Mouse (Mus musculus): Measurements from ENCODE around the gene Btbd1. TPM values are rescaled to one million over a fixed set of nuclear protein-coding genes. Genes with fewer than 3 reads are reported as not detected.

Gene Btbd1
- polyA plus RNA-seq, 1 experiment, result 340 TPM

GRCm38 (mm10) chr7:81834847-81835246 is 5.6 kb upstream of the Btbd1 start:
- H3K4me1 ChIP-seq (ENCODE audit: control insufficient read depth, insufficient read depth, low read length), result peaks cover 7% of the 10 kb centered on the region
- no peak overlapping the region for H3K27ac ChIP-seq (ENCODE audit: insufficient read depth, low read depth, low read length)
- no peak overlapping the region for H3K4me3 ChIP-seq (ENCODE audit: insufficient read depth, low read depth, low read length)
- TF ChIP-seq CTCF (IDR thresholded peaks at IDR 0.05; ENCODE audit: insufficient read depth, low read depth, low read length), result no peak
- TF ChIP-seq POLR2A (IDR thresholded peaks at IDR 0.05; ENCODE audit: insufficient read depth, low read depth, low read length), result no peak

- under 1% methylated on average over 88 of the region's 91 CpGs for WGBS
- H3K4me3 ChIP-seq (ENCODE audit: insufficient read depth, low read depth, low read length), result peak overlapping the region; percentile 92
- peaks cover 12% of the 10 kb centered on the region; the same call in 1 of the 2 replicates for H3K4me1 ChIP-seq (ENCODE audit: control insufficient read depth, insufficient read depth, low read length)
- H3K27ac ChIP-seq (ENCODE audit: insufficient read depth, low read depth, low read length), result peak overlapping the region; percentile 95
- no peak for TF ChIP-seq CTCF (IDR thresholded peaks at IDR 0.05; ENCODE audit: insufficient read depth, low read depth, low read length)
- no peak for TF ChIP-seq POLR2A (IDR thresholded peaks at IDR 0.05; ENCODE audit: insufficient read depth, low read depth, low read length)
Observed at GRCm38 (mm10) chr7:81828681-81829378, 401 bp downstream of the Btbd1 start.

GRCm38 (mm10) chr7:81827806-81828667 is 1.2 kb downstream of the Btbd1 start:
- peak overlapping the region; percentile 95 for H3K27ac ChIP-seq (ENCODE audit: insufficient read depth, low read depth, low read length)
- WGBS, result 3% methylated on average over 17 of the region's 17 CpGs

GRCm38 (mm10) chr7:81825381-81825780 is 3.9 kb downstream of the Btbd1 start:
- Histone ChIP-seq H3K4me3 (ENCODE audit: insufficient read depth, low read depth, low read length) (peak overlapping the region; percentile 35), H3K4me1 (ENCODE audit: control insufficient read depth, insufficient read depth, low read length) (peaks cover 12% of the 10 kb centered on the region; the same call in 1 of the 2 replicates), H3K27ac (ENCODE audit: insufficient read depth, low read depth, low read length) (peak overlapping the region; percentile 36)
- no peak for TF ChIP-seq POLR2A (IDR thresholded peaks at IDR 0.05; ENCODE audit: insufficient read depth, low read depth, low read length)
- no peak for TF ChIP-seq CTCF (IDR thresholded peaks at IDR 0.05; ENCODE audit: insufficient read depth, low read depth, low read length)
- WGBS, result 0% methylated on average over 3 of the region's 3 CpGs

More at GRCm38 (mm10) chr7:81827806-81828667, 1.2 kb downstream of the Btbd1 start:
- peak overlapping the region; percentile 92 for H3K4me3 ChIP-seq (ENCODE audit: insufficient read depth, low read depth, low read length)
- TF ChIP-seq CTCF (IDR thresholded peaks at IDR 0.05; ENCODE audit: insufficient read depth, low read depth, low read length) (no peak), POLR2A (IDR thresholded peaks at IDR 0.05; ENCODE audit: insufficient read depth, low read depth, low read length) (no peak)
- H3K4me1 ChIP-seq (ENCODE audit: control insufficient read depth, insufficient read depth, low read length), result peaks cover 12% of the 10 kb centered on the region; the same call in 1 of the 2 replicates

- H3K4me1 ChIP-seq (ENCODE audit: control insufficient read depth, insufficient read depth, low read length), result peaks cover 10% of the 10 kb centered on the region; the same call in 1 of the 2 replicates
- H3K27ac ChIP-seq (ENCODE audit: insufficient read depth, low read depth, low read length), result peak overlapping the region; percentile 75
- WGBS, result 13% methylated on average over 3 of the region's 3 CpGs
Observed at GRCm38 (mm10) chr7:81824906-81825305, 4.3 kb downstream of the Btbd1 start.

DNA sequence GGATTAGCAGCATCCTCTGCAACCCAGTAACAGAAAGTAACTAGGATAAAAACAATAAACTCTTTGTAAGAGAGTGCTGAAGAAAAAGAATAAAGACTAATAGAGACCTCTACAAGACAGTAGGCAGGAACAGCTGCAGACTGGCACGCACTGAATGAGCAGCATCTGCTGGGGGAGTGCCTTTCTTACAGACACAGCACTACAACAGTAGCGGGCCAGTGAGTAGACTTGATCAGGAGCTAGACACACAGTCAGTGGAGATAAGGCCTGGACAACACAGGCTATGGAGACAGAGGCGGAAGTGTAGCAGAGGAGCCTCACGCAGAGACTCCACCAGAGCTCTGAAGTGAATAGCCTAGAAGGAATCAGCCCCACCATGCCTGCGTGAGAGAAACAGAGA is 23.2 kb downstream of the Btbd1 start:
- 33% methylated on average over 5 of the region's 5 CpGs for WGBS
- Histone ChIP-seq H3K4me1 (ENCODE audit: control insufficient read depth, insufficient read depth, low read length) (peaks cover 4% of the 10 kb centered on the region), H3K27ac (ENCODE audit: insufficient read depth, low read depth, low read length) (no peak overlapping the region), H3K4me3 (ENCODE audit: insufficient read depth, low read depth, low read length) (no peak overlapping the region)
- TF ChIP-seq POLR2A (IDR thresholded peaks at IDR 0.05; ENCODE audit: insufficient read depth, low read depth, low read length) (no peak), CTCF (IDR thresholded peaks at IDR 0.05; ENCODE audit: insufficient read depth, low read depth, low read length) (no peak)

More at GRCm38 (mm10) chr7:81824906-81825305, 4.3 kb downstream of the Btbd1 start:
- TF ChIP-seq POLR2A (IDR thresholded peaks at IDR 0.05; ENCODE audit: insufficient read depth, low read depth, low read length) (no peak), CTCF (IDR thresholded peaks at IDR 0.05; ENCODE audit: insufficient read depth, low read depth, low read length) (no peak)
- no peak overlapping the region for H3K4me3 ChIP-seq (ENCODE audit: insufficient read depth, low read depth, low read length)

GRCm38 (mm10) chr7:81789095-81789757 is 40.0 kb downstream of the Btbd1 start, which contains the start of gene 3110040N11Rik:
TSS of gene 3110040N11Rik (minus strand) at chr7:81789478.
- Histone ChIP-seq H3K4me3 (ENCODE audit: insufficient read depth, low read depth, low read length) (peak within 1 kb of the TSS; percentile 79), H3K27ac (ENCODE audit: insufficient read depth, low read depth, low read length) (peak within 1 kb of the TSS; percentile 91), H3K4me1 (ENCODE audit: control insufficient read depth, insufficient read depth, low read length) (no peaks in the 10 kb centered on the region)
- TF ChIP-seq POLR2A (IDR thresholded peaks at IDR 0.05; ENCODE audit: insufficient read depth, low read depth, low read length) (peak; percentile 92), CTCF (IDR thresholded peaks at IDR 0.05; ENCODE audit: insufficient read depth, low read depth, low read length) (peak; percentile 46)
- under 1% methylated on average over 38 of the region's 38 CpGs for WGBS

DNA sequence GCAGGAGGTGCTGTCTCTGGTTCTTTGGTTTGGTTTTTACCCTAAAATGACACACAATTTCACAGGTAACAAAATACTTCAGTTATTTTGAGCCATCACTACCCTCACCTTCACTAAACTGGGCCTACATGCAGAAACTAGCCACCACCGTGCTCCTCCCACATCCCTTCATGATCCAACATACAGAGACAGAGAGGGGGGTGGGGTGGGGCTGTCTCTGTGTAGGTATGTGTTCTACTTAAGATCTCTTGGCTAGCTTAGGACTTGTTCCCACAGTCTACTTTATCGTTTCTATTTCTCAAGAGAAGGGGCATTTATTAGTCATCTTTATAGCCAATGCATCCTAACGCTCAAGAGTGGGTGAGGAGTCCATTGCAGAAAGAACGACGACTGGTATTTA is 40.7 kb downstream of the Btbd1 start:
- peak overlapping the region; percentile 91 for H3K27ac ChIP-seq (ENCODE audit: insufficient read depth, low read depth, low read length)
- no peak overlapping the region for H3K4me3 ChIP-seq (ENCODE audit: insufficient read depth, low read depth, low read length)
- H3K4me1 ChIP-seq (ENCODE audit: control insufficient read depth, insufficient read depth, low read length), result no peaks in the 10 kb centered on the region
- 2% methylated on average over 5 of the region's 5 CpGs for WGBS
- TF ChIP-seq CTCF (IDR thresholded peaks at IDR 0.05; ENCODE audit: insufficient read depth, low read depth, low read length), result no peak
- no peak for TF ChIP-seq POLR2A (IDR thresholded peaks at IDR 0.05; ENCODE audit: insufficient read depth, low read depth, low read length)
